Mouse (Mus musculus): ENCODE data around the gene Artn. TPM values are rescaled to one million over a fixed set of nuclear protein-coding genes. Genes with fewer than 3 reads are reported as not detected.

Gene Artn
- polyA plus RNA-seq (2015; fragmentation: Nextera tagmentation; extraction: Ambion mirVana), result 3.7 and 5.2 TPM in 2 replicates

DNA sequence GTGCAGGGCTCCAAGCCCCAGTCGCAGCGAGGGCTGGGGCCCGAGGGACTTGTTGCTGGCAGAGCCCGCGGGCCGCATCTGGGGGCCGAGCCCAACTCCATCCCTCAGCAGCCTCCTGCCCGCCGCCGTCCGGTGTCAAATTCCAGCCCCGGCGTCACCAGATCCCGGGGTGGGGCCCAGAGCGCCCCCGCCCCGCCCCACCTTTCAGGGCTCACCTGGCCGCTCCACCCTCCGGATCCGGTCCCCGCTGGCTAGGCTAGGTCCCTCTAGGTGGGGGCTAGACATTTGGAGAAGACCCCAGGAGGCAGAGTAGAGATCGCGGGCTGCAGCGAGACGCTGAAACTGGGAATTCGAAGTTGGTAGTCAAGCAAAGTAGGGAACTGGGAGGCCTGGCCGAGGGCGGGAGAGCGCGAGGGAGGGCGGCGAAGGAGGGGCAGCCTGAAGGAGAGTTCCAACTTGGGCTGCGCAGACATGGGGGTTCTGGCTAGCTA, at the start of gene Artn:
Gene Artn, minus strand, starts transcription at position 373 of the 491 bp plus-strand sequence.
- Histone ChIP-seq H3K4me3 (ENCODE audit: low read length) (peak within 1 kb of the TSS; percentile 55), H3K4me2 (ENCODE audit: low read depth, low read length) (peak within 1 kb of the TSS; percentile 90), H3K27me3 (replicated peaks; ENCODE audit: control insufficient read depth, insufficient read depth, low read length) (peaks cover 33% of the 10 kb centered on the region), H3K9me3 (ENCODE audit: control insufficient read depth, low read length) (no peaks in the 10 kb centered on the region), H3K4me1 (ENCODE audit: control insufficient read depth, insufficient read depth, low read length) (peaks cover 28% of the 10 kb centered on the region), H3K36me3 (ENCODE audit: control insufficient read depth, insufficient read depth, low read length) (no peaks in the 10 kb centered on the region), H3K9ac (ENCODE audit: low read depth, low read length) (peak within 1 kb of the TSS; percentile 69), H3K27ac (ENCODE audit: low read length) (0 out of 2 replicates have a peak within 1 kb of the TSS, but pooled peaks have one; percentile 21)
- WGBS, result under 1% methylated on average over 33 of the region's 33 CpGs
- peak; percentile 54 for ATAC-seq

DNA sequence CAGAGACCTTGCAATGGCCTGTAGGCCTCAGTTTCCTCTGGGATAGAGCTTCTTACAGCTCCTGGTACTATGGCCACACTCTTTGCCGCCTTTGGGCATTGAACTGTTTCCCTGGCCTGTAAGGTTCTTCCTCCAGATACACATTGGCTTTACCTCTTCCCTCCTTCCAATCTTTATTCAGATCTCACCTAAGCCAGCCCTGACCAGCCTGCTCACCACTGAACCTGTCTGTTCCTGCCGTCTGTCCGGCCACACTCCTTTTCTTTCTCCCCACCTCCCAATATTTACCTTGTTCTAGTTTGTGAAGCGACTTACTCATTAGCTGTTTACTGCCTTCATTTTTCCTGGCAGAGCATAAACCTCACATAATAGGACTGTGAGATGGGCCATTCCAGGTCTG, 49.6 kb upstream of the Artn start:
- H3K27ac ChIP-seq (ENCODE audit: low read length), result no peak overlapping the region
- H3K27me3 ChIP-seq (replicated peaks; ENCODE audit: control insufficient read depth, insufficient read depth, low read length), result no peaks in the 10 kb centered on the region
- no peaks in the 10 kb centered on the region for H3K36me3 ChIP-seq (ENCODE audit: control insufficient read depth, insufficient read depth, low read length)
- H3K9me3 ChIP-seq (ENCODE audit: control insufficient read depth, low read length), result no peaks in the 10 kb centered on the region
- peaks cover 3% of the 10 kb centered on the region; the same call in 1 of the 2 replicates for H3K4me1 ChIP-seq (ENCODE audit: control insufficient read depth, insufficient read depth, low read length)
- H3K4me2 ChIP-seq (ENCODE audit: low read depth, low read length), result no peak overlapping the region
- no peak overlapping the region for H3K4me3 ChIP-seq (ENCODE audit: low read length)
- 83% methylated on average over 4 of the region's 4 CpGs for WGBS
- ATAC-seq, result no peak
- H3K9ac ChIP-seq (ENCODE audit: low read depth, low read length), result no peak overlapping the region

DNA sequence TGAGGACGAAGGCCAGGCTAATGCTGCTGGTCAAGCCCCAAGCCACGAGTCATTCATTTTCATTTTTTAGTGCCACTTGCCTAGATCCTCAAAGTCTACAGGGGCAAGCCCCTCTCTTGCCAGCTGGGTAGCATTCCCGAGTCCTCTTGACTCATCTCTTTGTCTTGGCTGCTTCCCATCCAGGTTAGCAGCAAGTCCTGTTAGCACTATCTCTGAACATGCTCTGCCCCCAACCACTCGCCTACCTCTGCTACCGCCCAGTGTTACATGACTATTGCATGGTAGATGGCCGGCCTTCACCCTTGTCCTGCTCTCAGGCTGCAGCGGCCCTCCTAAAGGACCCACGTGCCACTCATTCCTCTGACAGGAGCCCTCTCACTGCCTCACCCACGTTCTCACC, 48.7 kb upstream of the Artn start:
- no peaks in the 10 kb centered on the region for H3K9me3 ChIP-seq (ENCODE audit: control insufficient read depth, low read length)
- H3K27me3 ChIP-seq (replicated peaks; ENCODE audit: control insufficient read depth, insufficient read depth, low read length), result no peaks in the 10 kb centered on the region
- H3K4me3 ChIP-seq (ENCODE audit: low read length), result no peak overlapping the region
- H3K9ac ChIP-seq (ENCODE audit: low read depth, low read length), result no peak overlapping the region
- no peak overlapping the region for H3K27ac ChIP-seq (ENCODE audit: low read length)
- peaks cover 3% of the 10 kb centered on the region; the same call in 1 of the 2 replicates for H3K4me1 ChIP-seq (ENCODE audit: control insufficient read depth, insufficient read depth, low read length)
- WGBS, result 86% methylated on average over 9 of the region's 9 CpGs
- H3K4me2 ChIP-seq (ENCODE audit: low read depth, low read length), result no peak overlapping the region
- no peak for ATAC-seq
- H3K36me3 ChIP-seq (ENCODE audit: control insufficient read depth, insufficient read depth, low read length), result no peaks in the 10 kb centered on the region

DNA sequence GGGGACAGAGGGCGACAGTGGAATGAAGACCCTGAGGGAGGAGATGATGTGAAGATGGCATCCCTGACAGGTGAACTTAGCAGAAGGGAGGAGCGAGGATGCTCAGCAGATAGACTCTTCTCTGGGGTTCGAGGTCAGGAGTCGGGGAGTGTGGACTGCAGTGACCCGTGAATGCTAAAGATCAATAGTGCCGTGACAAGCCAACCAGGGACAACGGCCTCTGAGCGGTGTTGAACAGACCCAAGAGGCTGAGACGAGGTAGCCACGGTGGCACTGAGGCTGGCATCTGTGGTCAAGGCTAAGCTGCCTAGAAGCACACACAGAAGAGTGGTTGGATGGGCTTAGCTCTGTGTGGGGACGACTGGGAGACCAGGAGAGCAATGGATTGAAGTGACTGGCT, 48.3 kb upstream of the Artn start:
- Histone ChIP-seq H3K27me3 (replicated peaks; ENCODE audit: control insufficient read depth, insufficient read depth, low read length) (no peaks in the 10 kb centered on the region), H3K9me3 (ENCODE audit: control insufficient read depth, low read length) (no peaks in the 10 kb centered on the region)
- WGBS, result 91% methylated on average over 11 of the region's 11 CpGs

DNA sequence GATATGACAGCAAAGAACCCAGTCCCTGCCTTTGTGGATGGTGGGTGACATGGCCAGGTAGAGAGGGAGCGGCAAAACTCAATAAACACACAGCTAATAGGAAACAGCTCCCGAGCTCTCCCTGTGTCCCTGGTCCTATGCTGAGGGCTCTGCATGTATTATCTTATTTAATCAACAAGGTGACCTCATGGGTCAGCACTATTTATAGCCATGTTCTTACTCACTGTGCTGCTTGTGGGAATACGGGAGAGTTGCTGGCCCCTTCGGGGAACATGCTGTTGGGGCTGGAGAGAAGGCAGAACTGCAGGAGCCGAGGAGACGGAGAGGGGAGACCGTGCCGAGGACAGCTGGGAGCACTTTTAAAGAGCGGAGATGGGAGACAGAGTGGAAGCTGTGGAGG, 47.8 kb upstream of the Artn start:
- no peak overlapping the region for H3K4me2 ChIP-seq (ENCODE audit: low read depth, low read length)
- no peaks in the 10 kb centered on the region for H3K9me3 ChIP-seq (ENCODE audit: control insufficient read depth, low read length)
- 69% methylated on average over 9 of the region's 9 CpGs for WGBS
- peaks cover 3% of the 10 kb centered on the region; the same call in 1 of the 2 replicates for H3K4me1 ChIP-seq (ENCODE audit: control insufficient read depth, insufficient read depth, low read length)
- no peak overlapping the region for H3K4me3 ChIP-seq (ENCODE audit: low read length)
- no peak for ATAC-seq
- H3K27me3 ChIP-seq (replicated peaks; ENCODE audit: control insufficient read depth, insufficient read depth, low read length), result no peaks in the 10 kb centered on the region
- no peak overlapping the region for H3K27ac ChIP-seq (ENCODE audit: low read length)
- no peaks in the 10 kb centered on the region for H3K36me3 ChIP-seq (ENCODE audit: control insufficient read depth, insufficient read depth, low read length)
- no peak overlapping the region for H3K9ac ChIP-seq (ENCODE audit: low read depth, low read length)

More for the DNA sequence above, 48.3 kb upstream of the Artn start:
- ATAC-seq, result no peak
- Histone ChIP-seq H3K9ac (ENCODE audit: low read depth, low read length) (no peak overlapping the region), H3K4me3 (ENCODE audit: low read length) (no peak overlapping the region), H3K36me3 (ENCODE audit: control insufficient read depth, insufficient read depth, low read length) (no peaks in the 10 kb centered on the region), H3K4me1 (ENCODE audit: control insufficient read depth, insufficient read depth, low read length) (peaks cover 3% of the 10 kb centered on the region; the same call in 1 of the 2 replicates), H3K4me2 (ENCODE audit: low read depth, low read length) (no peak overlapping the region), H3K27ac (ENCODE audit: low read length) (no peak overlapping the region)

DNA sequence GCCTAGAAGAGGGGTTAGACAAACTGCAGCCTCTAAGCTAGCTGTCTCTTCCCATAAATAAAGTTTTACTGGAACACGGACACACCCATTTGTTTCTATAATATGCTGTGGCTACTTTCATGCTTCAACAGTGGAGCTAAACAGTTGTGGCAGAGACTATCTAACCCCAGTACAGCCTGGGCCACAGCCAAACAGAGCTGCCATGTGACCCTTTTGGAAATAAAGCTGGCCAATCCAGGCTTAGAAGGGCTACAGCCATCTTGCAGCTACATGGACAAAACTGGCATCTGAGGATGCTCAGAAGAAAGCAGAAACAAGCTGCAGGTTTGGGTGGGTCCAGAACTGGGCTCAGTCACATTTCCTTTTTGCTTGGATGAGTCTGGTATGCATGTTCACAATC, 46.3 kb upstream of the Artn start:
- 60% methylated on average over 1 of the region's 1 CpGs for WGBS
- Histone ChIP-seq H3K9ac (ENCODE audit: low read depth, low read length) (no peak overlapping the region), H3K27me3 (replicated peaks; ENCODE audit: control insufficient read depth, insufficient read depth, low read length) (no peaks in the 10 kb centered on the region), H3K27ac (ENCODE audit: low read length) (no peak overlapping the region), H3K36me3 (ENCODE audit: control insufficient read depth, insufficient read depth, low read length) (no peaks in the 10 kb centered on the region), H3K4me2 (ENCODE audit: low read depth, low read length) (no peak overlapping the region), H3K4me3 (ENCODE audit: low read length) (no peak overlapping the region), H3K4me1 (ENCODE audit: control insufficient read depth, insufficient read depth, low read length) (peaks cover 3% of the 10 kb centered on the region; the same call in 1 of the 2 replicates), H3K9me3 (ENCODE audit: control insufficient read depth, low read length) (no peaks in the 10 kb centered on the region)
- ATAC-seq, result no peak

DNA sequence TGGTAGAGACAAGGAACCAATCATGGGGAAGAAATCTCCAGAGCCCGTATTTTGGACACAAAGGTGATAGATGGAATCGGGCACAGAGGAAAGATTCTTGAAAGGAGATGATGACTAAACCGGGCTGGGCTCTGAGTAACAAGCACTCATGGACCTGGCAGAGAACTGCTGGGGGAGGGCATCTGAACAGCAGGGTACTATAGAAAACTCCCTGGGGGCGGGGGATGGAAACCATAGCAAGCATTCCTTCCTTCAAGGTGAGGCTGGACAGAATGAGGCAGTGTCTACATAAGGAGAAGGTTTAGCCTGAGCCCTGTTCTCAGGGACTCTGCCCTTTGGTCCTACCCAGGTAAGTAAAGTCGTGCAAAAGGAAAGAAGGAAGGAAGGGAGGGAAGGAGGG, 45.2 kb upstream of the Artn start:
- Histone ChIP-seq H3K9me3 (ENCODE audit: control insufficient read depth, low read length) (no peaks in the 10 kb centered on the region), H3K4me1 (ENCODE audit: control insufficient read depth, insufficient read depth, low read length) (peaks cover 3% of the 10 kb centered on the region; the same call in 1 of the 2 replicates), H3K9ac (ENCODE audit: low read depth, low read length) (no peak overlapping the region), H3K27me3 (replicated peaks; ENCODE audit: control insufficient read depth, insufficient read depth, low read length) (no peaks in the 10 kb centered on the region), H3K4me3 (ENCODE audit: low read length) (no peak overlapping the region), H3K27ac (ENCODE audit: low read length) (no peak overlapping the region), H3K36me3 (ENCODE audit: control insufficient read depth, insufficient read depth, low read length) (no peaks in the 10 kb centered on the region), H3K4me2 (ENCODE audit: low read depth, low read length) (no peak overlapping the region)
- 0 out of 2 replicates have a peak, but pooled peaks have one; percentile 27 for ATAC-seq
- 66% methylated on average over 5 of the region's 5 CpGs for WGBS

DNA sequence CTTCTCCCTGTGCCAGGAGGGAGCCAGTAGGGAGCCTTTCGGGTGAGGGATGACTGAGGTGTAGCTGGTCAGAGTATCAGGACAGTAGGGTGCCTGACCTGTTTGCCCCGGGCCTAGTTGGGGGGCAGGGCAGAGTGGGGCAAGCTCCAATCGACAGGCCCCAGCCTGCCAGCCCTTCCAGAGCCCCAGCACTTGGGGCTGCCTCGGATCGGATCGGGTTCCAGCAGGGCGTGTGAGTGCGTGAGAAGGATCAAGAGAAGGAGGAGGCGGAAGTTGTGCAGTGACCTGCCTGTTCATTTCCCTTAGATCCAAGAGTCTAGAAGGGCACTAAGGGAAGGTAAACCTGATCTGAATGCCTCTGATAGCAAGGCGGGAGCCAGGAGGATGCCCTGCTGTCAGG, 43.4 kb upstream of the Artn start:
- Histone ChIP-seq H3K27me3 (replicated peaks; ENCODE audit: control insufficient read depth, insufficient read depth, low read length) (no peaks in the 10 kb centered on the region), H3K27ac (ENCODE audit: low read length) (no peak overlapping the region), H3K9me3 (ENCODE audit: control insufficient read depth, low read length) (no peaks in the 10 kb centered on the region), H3K4me3 (ENCODE audit: low read length) (no peak overlapping the region), H3K9ac (ENCODE audit: low read depth, low read length) (no peak overlapping the region), H3K4me2 (ENCODE audit: low read depth, low read length) (no peak overlapping the region), H3K4me1 (ENCODE audit: control insufficient read depth, insufficient read depth, low read length) (peaks cover 3% of the 10 kb centered on the region; the same call in 1 of the 2 replicates), H3K36me3 (ENCODE audit: control insufficient read depth, insufficient read depth, low read length) (no peaks in the 10 kb centered on the region)
- WGBS, result 56% methylated on average over 10 of the region's 10 CpGs
- no peak for ATAC-seq

DNA sequence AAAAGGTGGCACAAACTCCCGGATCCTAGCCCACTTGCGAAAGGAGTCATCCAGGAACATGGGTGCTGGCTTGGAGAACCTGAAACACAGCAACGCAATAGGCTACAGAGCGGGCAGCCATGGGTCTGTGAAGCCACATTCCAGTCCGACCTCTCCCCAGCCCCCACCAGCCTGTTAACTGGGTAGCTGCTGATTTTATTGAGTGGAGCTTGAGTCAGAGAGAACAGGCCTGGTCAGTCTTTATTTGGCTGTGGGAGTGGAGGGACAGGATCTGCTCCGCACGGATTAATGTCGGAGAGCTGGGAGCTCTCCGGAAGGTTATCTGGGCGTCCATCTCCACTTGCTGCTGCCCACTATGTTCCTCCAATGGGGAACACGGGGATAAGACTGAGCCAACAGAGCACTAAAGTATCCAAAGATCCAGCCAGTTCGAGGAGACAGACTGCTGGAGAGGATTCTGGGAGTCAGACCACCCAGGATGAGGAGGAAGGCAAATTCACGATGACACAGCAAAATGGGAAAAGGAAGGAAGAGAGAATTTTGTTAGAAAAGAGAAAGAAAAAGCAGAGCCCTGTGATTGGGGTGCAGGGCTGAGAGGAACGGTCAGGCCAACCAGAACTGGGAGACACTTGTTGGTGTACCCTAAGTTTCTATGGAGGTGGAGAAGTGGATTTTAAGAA, 34.9 kb upstream of the Artn start:
- 61% methylated on average over 14 of the region's 14 CpGs for WGBS
- Histone ChIP-seq H3K4me1 (ENCODE audit: control insufficient read depth, insufficient read depth, low read length) (no peaks in the 10 kb centered on the region), H3K36me3 (ENCODE audit: control insufficient read depth, insufficient read depth, low read length) (no peaks in the 10 kb centered on the region; the same call in 1 of the 2 replicates), H3K4me3 (ENCODE audit: low read length) (no peak overlapping the region), H3K9me3 (ENCODE audit: control insufficient read depth, low read length) (no peaks in the 10 kb centered on the region), H3K27ac (ENCODE audit: low read length) (no peak overlapping the region), H3K4me2 (ENCODE audit: low read depth, low read length) (no peak overlapping the region), H3K27me3 (replicated peaks; ENCODE audit: control insufficient read depth, insufficient read depth, low read length) (no peaks in the 10 kb centered on the region), H3K9ac (ENCODE audit: low read depth, low read length) (no peak overlapping the region)
- ATAC-seq, result no peak
